ENCODE assay signal across 13 mouse cellular contexts in genomic region chr4:86416401-86417025, GRCm38 (mm10).
DNase-seq lines count a peak whose midpoint lies in the region; ATAC-seq and TF ChIP-seq lines count a peak whose summit lies in the region.
"Had no signal": no experiment of that assay in that cellular context is flagged by ENCODE, and none has a peak within 500 bp of the region (broad histone marks: within the 10 kb centered on the region; RNA-seq: fewer than 3 reads in every experiment).

No protein-coding gene starts in this region.

- no peaks in the 10 kb centered on the region for H3K36me3 ChIP-seq in kidney, postnatal 0 days (ENCODE audit: insufficient read depth, low read length)
- H3K36me3 ChIP-seq in hindbrain, embryonic 11.5 days (ENCODE audit: control insufficient read depth, insufficient read depth, low read length), result no peaks in the 10 kb centered on the region
- H3K36me3 ChIP-seq in neural tube, embryonic 14.5 days (ENCODE audit: control insufficient read depth, insufficient read depth, low read length), result no peaks in the 10 kb centered on the region
- H3K36me3 ChIP-seq: midbrain, embryonic 10.5 days had no signal

- H3K9me3 ChIP-seq in kidney, postnatal 0 days (replicated peaks; ENCODE audit: low read length), result no peaks in the 10 kb centered on the region
- no peaks in the 10 kb centered on the region for H3K9me3 ChIP-seq in hindbrain, embryonic 11.5 days (ENCODE audit: control insufficient read depth, low read length)
- H3K9me3 ChIP-seq in neural tube, embryonic 14.5 days (ENCODE audit: control insufficient read depth, low read length), result no peaks in the 10 kb centered on the region
- H3K9me3 ChIP-seq: midbrain, embryonic 10.5 days had no signal

- WGBS in kidney, postnatal 0 days, result 29% methylated on average over 15 of the region's 15 CpGs
- WGBS in hindbrain, embryonic 11.5 days, result 61% methylated on average over 15 of the region's 15 CpGs
- WGBS in neural tube, embryonic 14.5 days, result 53% methylated on average over 15 of the region's 15 CpGs

- no peak overlapping the region; the same call in 1 of the 2 replicates for H3K27ac ChIP-seq in kidney, postnatal 0 days
- no peak overlapping the region for H3K27ac ChIP-seq in hindbrain, embryonic 11.5 days (ENCODE audit: low read depth, low read length)
- no peak overlapping the region for H3K27ac ChIP-seq in neural tube, embryonic 14.5 days (ENCODE audit: low read depth, low read length)
- H3K27ac ChIP-seq: layer of hippocampus, adult 2 months; midbrain, embryonic 10.5 days had no signal

- no peaks in the 10 kb centered on the region for H3K4me1 ChIP-seq in kidney, postnatal 0 days (replicated peaks; ENCODE audit: insufficient read depth, low read length)
- no peaks in the 10 kb centered on the region for H3K4me1 ChIP-seq in hindbrain, embryonic 11.5 days (replicated peaks; ENCODE audit: control insufficient read depth, insufficient read depth, low read length)
- 0 out of 2 replicates have a peak, but pooled peaks cover 6% of the 10 kb centered on the region for H3K4me1 ChIP-seq in neural tube, embryonic 14.5 days (ENCODE audit: control insufficient read depth, insufficient read depth, low read length)

- no peaks in the 10 kb centered on the region for H3K27me3 ChIP-seq in kidney, postnatal 0 days (ENCODE audit: insufficient read depth, low read length)
- H3K27me3 ChIP-seq in hindbrain, embryonic 11.5 days (ENCODE audit: control insufficient read depth, insufficient read depth, low read length), result no peaks in the 10 kb centered on the region
- no peaks in the 10 kb centered on the region for H3K27me3 ChIP-seq in neural tube, embryonic 14.5 days (ENCODE audit: control insufficient read depth, insufficient read depth, low read length)
- H3K27me3 ChIP-seq: Patski had no signal

- DNase-seq in cerebellum, postnatal 10 days, result peak; percentile 60
- DNase-seq in kidney, postnatal 0 days (ENCODE audit: low spot score), result peak; percentile 35
- no peak for DNase-seq in kidney, postnatal 14 days
- DNase-seq in hindbrain, embryonic 11.5 days (ENCODE audit: low spot score), result peak; percentile 11
- DNase-seq in c-Kit-positive CD71-positive TER-119-positive erythroid progenitor cells, embryonic 14.5 days (ENCODE audit: low spot score), result no peak
- DNase-seq: B cell, adult 2 months; heart, adult 18-20 months had no signal

- no peak for TF ChIP-seq CTCF in kidney, postnatal 0 days (IDR thresholded peaks at IDR 0.05; ENCODE audit: low read depth)

- no peak overlapping the region for H3K9ac ChIP-seq in kidney, postnatal 0 days (ENCODE audit: low read depth, low read length)
- no peak overlapping the region for H3K9ac ChIP-seq in hindbrain, embryonic 11.5 days (ENCODE audit: low read depth, low read length)
- no peak overlapping the region for H3K9ac ChIP-seq in neural tube, embryonic 14.5 days (replicated peaks; ENCODE audit: low read depth, low read length)

- ATAC-seq in cerebellum, adult (ENCODE audit: insufficient number of reproducible peaks, low FRiP score, low TSS enrichment), result no peak
- ATAC-seq in kidney, postnatal 0 days (replicated peaks; ENCODE audit: low FRiP score, low read depth), result 0 out of 2 replicates have a peak, but pooled peaks have one; percentile 21
- peak; percentile 30; the same call in 1 of the 2 replicates for ATAC-seq in hindbrain, embryonic 11.5 days (ENCODE audit: low FRiP score)
- ATAC-seq in neural tube, embryonic 14.5 days (ENCODE audit: low read depth), result peak; percentile 31; the same call in 1 of the 2 replicates
- ATAC-seq in activated CD4-positive, CD25-positive, alpha-beta regulatory T cell, adult 4 months, result no peak
- ATAC-seq: Patski had no signal

- H3K4me3 ChIP-seq in kidney, postnatal 0 days (replicated peaks; ENCODE audit: low read depth, low read length), result no peak overlapping the region
- H3K4me3 ChIP-seq in hindbrain, embryonic 11.5 days (ENCODE audit: low read depth, low read length), result no peak overlapping the region
- no peak overlapping the region for H3K4me3 ChIP-seq in neural tube, embryonic 14.5 days (ENCODE audit: low read depth, low read length)
- H3K4me3 ChIP-seq: layer of hippocampus, adult 2 months; midbrain, embryonic 10.5 days had no signal

- H3K4me2 ChIP-seq in kidney, postnatal 0 days (ENCODE audit: low read length), result no peak overlapping the region
- no peak overlapping the region for H3K4me2 ChIP-seq in hindbrain, embryonic 11.5 days (replicated peaks; ENCODE audit: low read depth, low read length)
- no peak overlapping the region for H3K4me2 ChIP-seq in neural tube, embryonic 14.5 days (ENCODE audit: low read depth, low read length)

Comparison
In these comparisons a context has a peak if more than half of its experiments do, and no peak if none do; other contexts are left out.
1. DNase-seq: peak in cerebellum, postnatal 10 days (2 of 2), kidney, postnatal 0 days (single experiment) and hindbrain, embryonic 11.5 days (single experiment); none in kidney, postnatal 14 days (single experiment) and c-Kit-positive CD71-positive TER-119-positive erythroid progenitor cells, embryonic 14.5 days (single experiment).
2. ATAC-seq: peak in kidney, postnatal 0 days (single experiment), hindbrain, embryonic 11.5 days (single experiment) and neural tube, embryonic 14.5 days (single experiment); none in cerebellum, adult (single experiment) and activated CD4-positive, CD25-positive, alpha-beta regulatory T cell, adult 4 months (single experiment).